25 mouse cellular contexts compared by ENCODE assay signal in the genomic region with DNA sequence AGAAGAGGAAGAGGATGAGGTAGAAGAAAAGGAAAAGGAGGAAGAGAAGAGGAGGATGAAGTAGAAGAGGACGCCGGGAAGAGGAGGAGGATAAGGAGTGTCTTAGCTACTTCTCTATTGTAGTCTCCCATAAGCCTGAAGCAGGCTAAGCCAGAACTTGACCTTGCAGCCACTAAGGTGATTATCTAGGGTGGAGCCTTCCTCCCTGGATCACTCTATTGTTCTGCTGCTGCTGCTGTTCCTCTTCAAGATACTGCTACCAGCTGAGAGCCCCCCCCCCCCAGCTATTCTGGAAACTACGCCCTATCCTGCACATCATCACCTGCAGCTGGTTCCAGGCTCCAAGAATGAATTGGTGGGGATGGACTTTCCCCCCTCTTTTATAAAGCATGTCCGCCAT. TPM values are rescaled to one million over a fixed set of nuclear protein-coding genes. Genes with fewer than 3 reads are reported as not detected.
"Had no signal": no experiment of that assay in that cellular context is flagged by ENCODE, and none has a peak within 500 bp of the region (broad histone marks: within the 10 kb centered on the region; RNA-seq: fewer than 3 reads in every experiment).

No protein-coding gene starts in this region.

- H3K27ac ChIP-seq: kidney, embryonic 15.5 days; limb, embryonic 15.5 days; liver, embryonic 14.5 days had no signal

- DNase-seq: kidney, postnatal 10 days; kidney, postnatal 36 days; liver, postnatal 0 days; lung, embryonic 14.5 days; lung, postnatal 36 days; midbrain, embryonic 14.5 days; thymus, adult 18-20 months; thymus, postnatal 36 days had no signal

- H3K4me3 ChIP-seq: kidney, embryonic 15.5 days; limb, embryonic 15.5 days had no signal

- H3K36me3 ChIP-seq: kidney, embryonic 15.5 days; limb, embryonic 15.5 days had no signal

- H3K27me3 ChIP-seq: limb, embryonic 15.5 days had no signal

- H3K9me3 ChIP-seq: kidney, embryonic 15.5 days; limb, embryonic 15.5 days had no signal

- H3K9ac ChIP-seq: kidney, embryonic 15.5 days; limb, embryonic 15.5 days; liver, embryonic 14.5 days; liver, postnatal 0 days; lung, embryonic 14.5 days had no signal

RNA-seq across cellular contexts. Expression of gene 4933406M09Rik, which starts 1.2 kb away (rescaled TPM):
- total RNA-seq: layer of hippocampus, adult 8-10 months; layer of hippocampus, postnatal 10 days; left cerebral cortex, adult 18-20 months; left cerebral cortex, postnatal 25 days; midbrain, postnatal 0 days had no signal
- polyA plus RNA-seq: kidney, embryonic 15.5 days; limb, embryonic 11.5 days; limb, embryonic 15.5 days; liver, embryonic 11.5 days; liver, embryonic 14.5 days; liver, postnatal 0 days; lung, embryonic 14.5 days; midbrain, embryonic 11.5 days; midbrain, embryonic 14.5 days; midbrain, postnatal 0 days; neural tube, embryonic 11.5 days; neural tube, embryonic 14.5 days; small intestine, adult 2 months; spleen, adult 2 months; stomach, embryonic 16.5 days; urinary bladder, adult 2 months had no signal
